Mouse (Mus musculus) kidney, embryonic 15.5 days (tissue): ENCODE measurements around the gene Osbpl9. TPM values are rescaled to one million over a fixed set of nuclear protein-coding genes. Genes with fewer than 3 reads are reported as not detected.

Source experiments
- ATAC-seq: fragments of 200-750 bp; cut with Nextera tagmentation; replicated peaks from 2 replicates; pipeline ENCODE4 v1.8.0; 2017; ENCODE audit warnings: moderate TSS enrichment; ENCODE audit not compliant: low FRiP score
- H3K27ac ChIP-seq: fragments of 300-500 bp; sonication (generic); 2 replicates; pipeline ENCODE4 v1.5.1; 2015; ENCODE audit warnings: mild to moderate bottlenecking, inconsistent platforms
- H3K27me3 ChIP-seq: fragments of 300-500 bp; sonication (generic); 2 replicates; pipeline ENCODE4 v1.6.1; 2015; ENCODE audit warnings: inconsistent platforms
- H3K36me3 ChIP-seq: fragments of 300-500 bp; sonication (generic); 2 replicates; pipeline ENCODE4 v1.6.1; 2015; ENCODE audit warnings: inconsistent platforms
- H3K4me1 ChIP-seq: fragments of 300-500 bp; sonication (generic); 2 replicates; pipeline ENCODE4 v1.6.1; 2015; ENCODE audit warnings: inconsistent platforms
- H3K4me2 ChIP-seq: fragments of 300-500 bp; sonication (generic); 2 replicates; pipeline ENCODE4 v1.6.1; 2015; ENCODE audit warnings: moderate library complexity, mild to moderate bottlenecking, inconsistent platforms
- H3K4me3 ChIP-seq: fragments of 300-500 bp; sonication (generic); replicated peaks from 2 replicates; pipeline ENCODE4 v1.5.1; 2015; ENCODE audit warnings: mild to moderate bottlenecking, inconsistent platforms
- H3K9ac ChIP-seq: fragments of 300-500 bp; sonication (generic); 2 replicates; pipeline ENCODE4 v1.6.1; 2015; ENCODE audit warnings: mild to moderate bottlenecking, inconsistent platforms
- H3K9me3 ChIP-seq: fragments of 300-500 bp; sonication (generic); replicated peaks from 2 replicates; pipeline ENCODE4 v1.6.1; 2016; ENCODE audit warnings: inconsistent platforms
- WGBS: fragments of 180-500 bp; shearing (Covaris S2); methylation state at CpG from one replicate; pipeline ENCODE4 v1.1.7; 2015; ENCODE audit warnings: mixed read lengths; 5-methylcytosine and 5-hydroxymethylcytosine counted together
- polyA plus RNA-seq: library from polyadenylated mRNA; unstranded; fragments of >200 nt; fragmentation: Nextera tagmentation; extraction: Ambion mirVana; gene quantifications from 2 replicates; pipeline ENCODE4 v1.2.1, GENCODE M21; 2015

The Osbpl9 gene
- polyA plus RNA-seq, 1 experiment from 2014 or later, result 70.5 TPM

GRCm38 (mm10) chr4:109150214-109150613 is 51.9 kb downstream of the Osbpl9 start:
- WGBS, result 72% methylated on average over 2 of the region's 2 CpGs
- H3K36me3 ChIP-seq, result no peaks in the 10 kb centered on the region
- H3K4me1 ChIP-seq, result peaks cover 11% of the 10 kb centered on the region
- H3K4me3 ChIP-seq, result no peak overlapping the region
- H3K27ac ChIP-seq, result no peak overlapping the region
- no peak for ATAC-seq
- H3K9ac ChIP-seq, result no peak overlapping the region
- no peaks in the 10 kb centered on the region for H3K27me3 ChIP-seq
- H3K4me2 ChIP-seq, result no peak overlapping the region
- no peaks in the 10 kb centered on the region for H3K9me3 ChIP-seq

- H3K36me3 ChIP-seq, result no peaks in the 10 kb centered on the region
- no peaks in the 10 kb centered on the region for H3K27me3 ChIP-seq
- no peak for ATAC-seq
- no peak overlapping the region for H3K4me2 ChIP-seq
- no peak overlapping the region for H3K9ac ChIP-seq
- no peak overlapping the region for H3K27ac ChIP-seq
- WGBS, result 90% methylated on average over 2 of the region's 2 CpGs
- no peak overlapping the region for H3K4me3 ChIP-seq
- H3K9me3 ChIP-seq, result no peaks in the 10 kb centered on the region
- H3K4me1 ChIP-seq, result peaks cover 7% of the 10 kb centered on the region
These were observed 52.7 kb downstream of the Osbpl9 start for GRCm38 (mm10) chr4:109149411-109149810.

- 48% methylated on average over 11 of the region's 11 CpGs for WGBS
- no peaks in the 10 kb centered on the region for H3K36me3 ChIP-seq
- H3K4me2 ChIP-seq, result peak overlapping the region; percentile 40
- H3K4me3 ChIP-seq, result no peak overlapping the region
- peaks cover 3% of the 10 kb centered on the region for H3K4me1 ChIP-seq
- ATAC-seq, result peak; percentile 25; the same call in 1 of the 2 replicates
- H3K9me3 ChIP-seq, result no peaks in the 10 kb centered on the region
- H3K27ac ChIP-seq, result peak overlapping the region; percentile 82
- H3K9ac ChIP-seq, result no peak overlapping the region
- no peaks in the 10 kb centered on the region for H3K27me3 ChIP-seq
These were observed 54.6 kb downstream of the Osbpl9 start for GRCm38 (mm10) chr4:109147278-109148038.

- 72% methylated on average over 1 of the region's 1 CpGs for WGBS
- H3K4me3 ChIP-seq, result no peak overlapping the region
- no peaks in the 10 kb centered on the region for H3K9me3 ChIP-seq
- H3K4me1 ChIP-seq, result peaks cover 8% of the 10 kb centered on the region
- no peak overlapping the region for H3K27ac ChIP-seq
- no peak overlapping the region for H3K9ac ChIP-seq
- H3K36me3 ChIP-seq, result no peaks in the 10 kb centered on the region
- ATAC-seq, result no peak
- no peak overlapping the region for H3K4me2 ChIP-seq
- H3K27me3 ChIP-seq, result no peaks in the 10 kb centered on the region
These were observed 59.0 kb downstream of the Osbpl9 start for GRCm38 (mm10) chr4:109143091-109143490.

- H3K4me1 ChIP-seq, result peaks cover 5% of the 10 kb centered on the region; the same call in 1 of the 2 replicates
- no peak overlapping the region; the same call in 1 of the 2 replicates for H3K27ac ChIP-seq
- H3K4me3 ChIP-seq, result no peak overlapping the region
- H3K9me3 ChIP-seq, result no peaks in the 10 kb centered on the region
- H3K36me3 ChIP-seq, result no peaks in the 10 kb centered on the region
- 39% methylated on average over 4 of the region's 4 CpGs for WGBS
- H3K27me3 ChIP-seq, result no peaks in the 10 kb centered on the region
- ATAC-seq, result no peak
- no peak overlapping the region for H3K4me2 ChIP-seq
- no peak overlapping the region for H3K9ac ChIP-seq
These were observed 63.5 kb downstream of the Osbpl9 start for GRCm38 (mm10) chr4:109138551-109138950.

GRCm38 (mm10) chr4:109136475-109137125 is 65.5 kb downstream of the Osbpl9 start:
- Histone ChIP-seq H3K4me3 (no peak overlapping the region), H3K27me3 (no peaks in the 10 kb centered on the region), H3K4me1 (peaks cover 5% of the 10 kb centered on the region; the same call in 1 of the 2 replicates), H3K36me3 (0 out of 2 replicates have a peak, but pooled peaks cover 4% of the 10 kb centered on the region), H3K4me2 (no peak overlapping the region), H3K9ac (no peak overlapping the region), H3K27ac (no peak overlapping the region), H3K9me3 (no peaks in the 10 kb centered on the region)
- no peak for ATAC-seq
- 82% methylated on average over 7 of the region's 7 CpGs for WGBS

- no peak overlapping the region for H3K9ac ChIP-seq
- no peak overlapping the region for H3K4me2 ChIP-seq
- no peak overlapping the region for H3K27ac ChIP-seq
- H3K4me3 ChIP-seq, result no peak overlapping the region
- H3K4me1 ChIP-seq, result peaks cover 5% of the 10 kb centered on the region; the same call in 1 of the 2 replicates
- 82% methylated on average over 3 of the region's 3 CpGs for WGBS
- ATAC-seq, result no peak
- H3K9me3 ChIP-seq, result no peaks in the 10 kb centered on the region
- H3K36me3 ChIP-seq, result 0 out of 2 replicates have a peak, but pooled peaks cover 7% of the 10 kb centered on the region
- H3K27me3 ChIP-seq, result no peaks in the 10 kb centered on the region
These were observed 67.1 kb downstream of the Osbpl9 start for GRCm38 (mm10) chr4:109134955-109135354.

- H3K4me1 ChIP-seq, result no peaks in the 10 kb centered on the region
- no peak overlapping the region for H3K27ac ChIP-seq
- 0 out of 2 replicates have a peak, but pooled peaks cover 7% of the 10 kb centered on the region for H3K36me3 ChIP-seq
- no peak overlapping the region for H3K4me2 ChIP-seq
- no peak for ATAC-seq
- 91% methylated on average over 10 of the region's 10 CpGs for WGBS
- H3K9me3 ChIP-seq, result no peaks in the 10 kb centered on the region
- no peaks in the 10 kb centered on the region for H3K27me3 ChIP-seq
- no peak overlapping the region for H3K9ac ChIP-seq
- H3K4me3 ChIP-seq, result no peak overlapping the region
These were observed 70.7 kb downstream of the Osbpl9 start for GRCm38 (mm10) chr4:109131256-109131872.

GRCm38 (mm10) chr4:109128971-109129370 is 73.1 kb downstream of the Osbpl9 start:
- ATAC-seq, result no peak
- no peak overlapping the region for H3K4me3 ChIP-seq
- no peak overlapping the region for H3K4me2 ChIP-seq
- no peaks in the 10 kb centered on the region for H3K4me1 ChIP-seq
- H3K27ac ChIP-seq, result no peak overlapping the region
- H3K9ac ChIP-seq, result no peak overlapping the region
- H3K36me3 ChIP-seq, result 0 out of 2 replicates have a peak, but pooled peaks cover 7% of the 10 kb centered on the region
- H3K9me3 ChIP-seq, result no peaks in the 10 kb centered on the region
- no peaks in the 10 kb centered on the region for H3K27me3 ChIP-seq

GRCm38 (mm10) chr4:109128017-109128416 is 74.1 kb downstream of the Osbpl9 start:
- Histone ChIP-seq H3K27ac (no peak overlapping the region), H3K36me3 (0 out of 2 replicates have a peak, but pooled peaks cover 7% of the 10 kb centered on the region), H3K4me2 (no peak overlapping the region), H3K4me1 (no peaks in the 10 kb centered on the region), H3K9ac (no peak overlapping the region), H3K9me3 (no peaks in the 10 kb centered on the region), H3K27me3 (no peaks in the 10 kb centered on the region), H3K4me3 (no peak overlapping the region)
- no peak for ATAC-seq
- WGBS, result 85% methylated on average over 9 of the region's 9 CpGs

GRCm38 (mm10) chr4:109126834-109127564 is 75.1 kb downstream of the Osbpl9 start:
- Histone ChIP-seq H3K27ac (no peak overlapping the region), H3K36me3 (0 out of 2 replicates have a peak, but pooled peaks cover 6% of the 10 kb centered on the region), H3K9me3 (no peaks in the 10 kb centered on the region), H3K4me3 (no peak overlapping the region), H3K27me3 (no peaks in the 10 kb centered on the region), H3K4me2 (no peak overlapping the region), H3K9ac (no peak overlapping the region), H3K4me1 (no peaks in the 10 kb centered on the region)
- 56% methylated on average over 10 of the region's 10 CpGs for WGBS
- ATAC-seq, result no peak
